Mouse (Mus musculus): Measurements from ENCODE around the gene Otub1. TPM values are rescaled to one million over a fixed set of nuclear protein-coding genes. Genes with fewer than 3 reads are reported as not detected.

Gene Otub1
- polyA plus RNA-seq, 1 experiment from 2014 or later = 263 TPM

Other genes starting within 250 kb of the Otub1 start
- 245 and 281 TPM in 2 replicates for gene Ppp1r14b, start 231.3 kb downstream of the Otub1 start, polyA plus RNA-seq (2016; fragmentation: Nextera tagmentation; extraction: Ambion mirVana)
- 29.2 and 37.8 TPM in 2 replicates for gene Plcb3, start 229.8 kb downstream of the Otub1 start, polyA plus RNA-seq (2016; fragmentation: Nextera tagmentation; extraction: Ambion mirVana)
- 94.0 and 102 TPM in 2 replicates for gene Fkbp2, start 225.8 kb downstream of the Otub1 start, polyA plus RNA-seq (2016; fragmentation: Nextera tagmentation; extraction: Ambion mirVana)
- 41.1 and 41.7 TPM in 2 replicates for gene Vegfb, start 218.7 kb downstream of the Otub1 start, polyA plus RNA-seq (2016; fragmentation: Nextera tagmentation; extraction: Ambion mirVana)
- gene Dnajc4, start 213.7 kb downstream of the Otub1 start, polyA plus RNA-seq (2016; fragmentation: Nextera tagmentation; extraction: Ambion mirVana) = 17.4 and 19.4 TPM in 2 replicates
- gene Nudt22, start 210.2 kb downstream of the Otub1 start, polyA plus RNA-seq (2016; fragmentation: Nextera tagmentation; extraction: Ambion mirVana) = 21.1 and 21.2 TPM in 2 replicates
- 7.4 and 10.6 TPM in 2 replicates for gene Trpt1, start 210.2 kb downstream of the Otub1 start, polyA plus RNA-seq (2016; fragmentation: Nextera tagmentation; extraction: Ambion mirVana)
- gene Fermt3, start 186.8 kb downstream of the Otub1 start, polyA plus RNA-seq (2016; fragmentation: Nextera tagmentation; extraction: Ambion mirVana) = 7.0 and 7.5 TPM in 2 replicates
- gene Stip1, start 166.3 kb downstream of the Otub1 start, polyA plus RNA-seq (2016; fragmentation: Nextera tagmentation; extraction: Ambion mirVana) = 455 and 483 TPM in 2 replicates
- 2.8 and 4.4 TPM in 2 replicates for gene Macrod1, start 149.5 kb downstream of the Otub1 start, polyA plus RNA-seq (2016; fragmentation: Nextera tagmentation; extraction: Ambion mirVana)
- 0.54 and 1.6 TPM in 2 replicates for gene Flrt1, start 100.6 kb downstream of the Otub1 start, polyA plus RNA-seq (2016; fragmentation: Nextera tagmentation; extraction: Ambion mirVana)
- gene Cox8a, start 11.3 kb upstream of the Otub1 start, polyA plus RNA-seq (2016; fragmentation: Nextera tagmentation; extraction: Ambion mirVana) = 862 and 928 TPM in 2 replicates
- 92.0 and 92.4 TPM in 2 replicates for gene Naa40, start 34.9 kb upstream of the Otub1 start, polyA plus RNA-seq (2016; fragmentation: Nextera tagmentation; extraction: Ambion mirVana)
- 54.9 and 63.1 TPM in 2 replicates for gene Rcor2, start 61.0 kb upstream of the Otub1 start, polyA plus RNA-seq (2016; fragmentation: Nextera tagmentation; extraction: Ambion mirVana)
- gene Mark2, start 135.5 kb upstream of the Otub1 start, polyA plus RNA-seq (2016; fragmentation: Nextera tagmentation; extraction: Ambion mirVana) = 50.1 and 53.4 TPM in 2 replicates
- 47.0 and 48.5 TPM in 2 replicates for gene Spindoc, start 176.7 kb upstream of the Otub1 start, polyA plus RNA-seq (2016; fragmentation: Nextera tagmentation; extraction: Ambion mirVana)
- 5.0 and 6.8 TPM in 2 replicates for gene 2700081O15Rik, start 211.3 kb upstream of the Otub1 start, polyA plus RNA-seq (2016; fragmentation: Nextera tagmentation; extraction: Ambion mirVana)